Mouse (Mus musculus): ENCODE data around the gene Nop2.

DNA sequence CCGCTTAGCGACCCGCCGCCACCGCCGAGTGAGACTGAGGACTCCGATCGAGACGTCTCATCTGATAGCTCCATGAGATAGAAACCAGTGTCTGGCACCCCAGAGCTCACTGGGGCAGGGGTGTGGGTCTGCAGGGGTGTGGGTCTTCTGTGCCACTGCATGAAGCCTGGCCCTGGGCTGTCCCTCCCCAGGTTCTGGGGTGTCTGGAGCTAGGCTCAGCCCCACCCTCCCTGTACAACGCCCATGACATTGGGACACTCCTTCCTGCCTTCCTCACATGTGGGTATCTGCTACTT lies 28.8 kb downstream of the Nop2 start:
- no peak for TF ChIP-seq CTCF (IDR thresholded peaks at IDR 0.05; ENCODE audit: extremely low read depth, insufficient read length, insufficient replicate concordance, low read depth, low read length)
- no peak for TF ChIP-seq POLR2A (IDR thresholded peaks at IDR 0.05; ENCODE audit: low read depth, low read length)

All from small intestine, adult 2 months (tissue).